In the genomic region with DNA sequence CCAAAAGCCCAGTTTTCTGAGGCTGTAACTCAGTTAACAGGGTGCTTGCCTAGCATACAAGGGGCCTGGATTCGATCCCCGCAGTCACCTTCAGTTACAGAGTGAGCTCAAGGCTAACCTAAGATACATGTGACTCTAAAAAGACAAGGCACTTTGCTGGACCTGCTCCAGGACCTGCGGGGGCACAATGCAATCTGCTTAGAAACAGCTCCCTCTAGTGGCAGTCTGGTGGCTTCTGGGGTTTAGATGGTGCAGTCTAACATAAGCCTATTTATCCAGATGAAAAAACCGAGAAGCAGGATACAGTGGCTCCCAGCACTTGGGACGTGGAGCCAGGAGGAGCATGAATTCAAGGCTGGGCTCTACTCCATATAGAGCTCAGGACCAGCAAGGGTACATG, we compare ENCODE assay signal across 8 mouse cellular contexts. TPM values are rescaled to one million over a fixed set of nuclear protein-coding genes. Genes with fewer than 3 reads are reported as not detected.
A peak's percentile ranks its signal among the peaks of the same experiment; 100 is the strongest.
DNase-seq lines count a peak whose midpoint lies in the region; ATAC-seq lines count a peak whose summit lies in the region.

No protein-coding gene starts in this region.

- no peaks in the 10 kb centered on the region for H3K4me1 ChIP-seq in hindbrain, embryonic 11.5 days (replicated peaks; ENCODE audit: control insufficient read depth, insufficient read depth, low read length)

- peak; percentile 53; the same call in 1 of the 2 replicates for ATAC-seq in hindbrain, embryonic 11.5 days (ENCODE audit: low FRiP score)

- H3K9ac ChIP-seq in hindbrain, embryonic 11.5 days (ENCODE audit: low read depth, low read length) = no peak overlapping the region

- H3K27ac ChIP-seq in hindbrain, embryonic 11.5 days (ENCODE audit: low read depth, low read length) = no peak overlapping the region

- no peak overlapping the region for H3K4me2 ChIP-seq in hindbrain, embryonic 11.5 days (replicated peaks; ENCODE audit: low read depth, low read length)

- 40% methylated on average over 5 of the region's 5 CpGs for WGBS in hindbrain, embryonic 11.5 days

- no peaks in the 10 kb centered on the region for H3K27me3 ChIP-seq in hindbrain, embryonic 11.5 days (ENCODE audit: control insufficient read depth, insufficient read depth, low read length)

- peak; percentile 84 for DNase-seq in Muller cell, postnatal 12 days (ENCODE audit: inconsistent ontology term)
- peak; percentile 85 for DNase-seq in cerebellum, adult 18-20 months
- peak; percentile 86 for DNase-seq in forelimb bud, embryonic 11.5 days (ENCODE audit: low read depth, low spot score)
- peak; percentile 86 for DNase-seq in hindbrain, embryonic 11.5 days (ENCODE audit: low spot score)
- DNase-seq in layer of hippocampus, postnatal 10 days (ENCODE audit: low spot score in 2 of 2) = peak; percentile 80 to 88
- DNase-seq in lung, postnatal 14 days = peak; percentile 93
- DNase-seq in retina, postnatal 7 days (ENCODE audit: low read depth, low spot score) = peak; percentile 91
- peak; percentile 80 for DNase-seq in thymus, postnatal 4 days

- H3K4me3 ChIP-seq in hindbrain, embryonic 11.5 days (ENCODE audit: low read depth, low read length) = no peak overlapping the region

- H3K9me3 ChIP-seq in hindbrain, embryonic 11.5 days (ENCODE audit: control insufficient read depth, low read length) = no peaks in the 10 kb centered on the region

- H3K36me3 ChIP-seq in hindbrain, embryonic 11.5 days (ENCODE audit: control insufficient read depth, insufficient read depth, low read length) = peaks cover 2% of the 10 kb centered on the region; the same call in 1 of the 2 replicates

RNA-seq across cellular contexts. Expression of a gene that starts 8.7 kb away (rescaled TPM):
- polyA plus RNA-seq in hindbrain, embryonic 11.5 days (2014; fragmentation: Nextera tagmentation; extraction: Ambion mirVana) = 8.6 and 11.6 TPM in 2 replicates
- total RNA-seq in layer of hippocampus, postnatal 10 days (2021) = 10 to 100 TPM; 41.3 to 43.6 TPM

RNA-seq across cellular contexts. Expression of a gene that starts 10.4 kb away (rescaled TPM):
- 11.9 and 12.8 TPM in 2 replicates for polyA plus RNA-seq in hindbrain, embryonic 11.5 days (2014; fragmentation: Nextera tagmentation; extraction: Ambion mirVana)
- total RNA-seq in layer of hippocampus, postnatal 10 days (2021) = 10 to 100 TPM; 24.1 to 28.6 TPM

RNA-seq across cellular contexts. Expression of a gene that starts 10.6 kb away (rescaled TPM):
- 13.3 and 13.7 TPM in 2 replicates for polyA plus RNA-seq in hindbrain, embryonic 11.5 days (2014; fragmentation: Nextera tagmentation; extraction: Ambion mirVana)
- total RNA-seq in layer of hippocampus, postnatal 10 days (2021) = 1 to 10 TPM; 8.9 to 9.4 TPM

RNA-seq across cellular contexts. Expression of a gene that starts 14.5 kb away (rescaled TPM):
- 4.8 and 7.1 TPM in 2 replicates for polyA plus RNA-seq in hindbrain, embryonic 11.5 days (2014; fragmentation: Nextera tagmentation; extraction: Ambion mirVana)
- not detected for total RNA-seq in layer of hippocampus, postnatal 10 days (2021)

RNA-seq across cellular contexts. Expression of a gene that starts 24.6 kb away (rescaled TPM):
- 498 and 520 TPM in 2 replicates for polyA plus RNA-seq in hindbrain, embryonic 11.5 days (2014; fragmentation: Nextera tagmentation; extraction: Ambion mirVana)
- 1 to 10 TPM; 6.9 to 8.3 TPM for total RNA-seq in layer of hippocampus, postnatal 10 days (2021)
